Mouse (Mus musculus) brain, embryonic 14.5 days (tissue): ENCODE results near the gene L3mbtl3.

Experiments used
- CTCF ChIP-seq: fragments of 200-500 bp; IDR thresholded peaks from 2 replicates; pipeline ENCODE4 v1.5.1; 2012; ENCODE audit warnings: inconsistent platforms, mild to moderate bottlenecking, moderate library complexity, borderline replicate concordance; ENCODE audit not compliant: insufficient read depth, insufficient read length; ENCODE audit errors: extremely low read depth
- POLR2A ChIP-seq: fragments of 200-500 bp; IDR thresholded peaks from 2 replicates; pipeline ENCODE4 v1.6.1; 2012; ENCODE audit warnings: mild to moderate bottlenecking, inconsistent platforms, borderline replicate concordance; ENCODE audit not compliant: poor library complexity, insufficient read depth, insufficient read length, severe bottlenecking; ENCODE audit errors: extremely low read depth

DNA sequence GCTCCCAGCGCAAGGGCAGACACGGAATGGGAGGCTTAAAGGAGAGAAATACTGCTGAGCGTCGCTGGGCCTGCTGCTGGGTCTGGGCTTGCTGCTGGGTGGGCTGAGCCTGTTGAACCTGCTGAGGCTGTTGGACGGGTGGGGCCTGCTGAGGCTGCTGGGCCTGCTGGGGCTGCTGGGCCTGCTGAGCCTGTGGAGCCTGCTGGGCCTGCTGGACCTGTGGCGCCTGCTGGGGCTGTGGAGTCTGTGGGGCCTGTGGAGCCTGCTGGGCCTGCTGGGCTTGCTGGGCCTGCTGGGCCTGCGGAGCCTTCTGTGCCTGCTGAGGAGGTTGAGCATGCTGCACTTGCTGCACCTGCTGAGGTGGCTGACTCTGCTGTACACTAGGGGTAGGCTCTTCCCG lies 95.8 kb downstream of the L3mbtl3 start:
- TF ChIP-seq POLR2A (no peak), CTCF (no peak)
